Mouse (Mus musculus) spleen, adult 12 weeks (tissue): Measurements from ENCODE around the gene Sh3pxd2a.

Source experiments
- DNase-seq: peaks from one replicate; pipeline ENCODE4 v3.0.0; 2022; ENCODE audit warnings: low spot score

Gene Sh3pxd2a

DNA sequence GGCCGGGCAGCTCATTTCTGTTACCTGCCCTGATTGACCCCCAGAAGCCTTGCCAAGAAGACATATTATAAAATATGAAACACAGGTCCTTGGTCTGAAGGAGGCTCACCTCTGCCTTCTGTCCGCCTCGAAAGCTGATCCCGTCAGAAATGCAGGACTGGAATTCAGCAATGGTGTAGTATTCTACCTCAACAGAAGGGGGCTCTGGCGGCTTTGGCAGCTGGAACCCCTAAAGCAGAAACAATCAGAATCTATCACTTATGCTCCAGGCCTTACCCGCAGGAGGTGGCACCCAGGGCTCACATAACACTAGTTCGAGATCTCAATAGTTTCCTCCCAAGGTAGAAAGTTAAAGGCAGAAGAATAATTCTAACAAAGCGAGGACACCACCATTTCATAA lies 194.5 kb downstream of the Sh3pxd2a start:
- no peak for DNase-seq

- no peak for DNase-seq
These were observed 197.1 kb downstream of the Sh3pxd2a start for GRCm38 (mm10) chr19:47267066-47267465.

DNA sequence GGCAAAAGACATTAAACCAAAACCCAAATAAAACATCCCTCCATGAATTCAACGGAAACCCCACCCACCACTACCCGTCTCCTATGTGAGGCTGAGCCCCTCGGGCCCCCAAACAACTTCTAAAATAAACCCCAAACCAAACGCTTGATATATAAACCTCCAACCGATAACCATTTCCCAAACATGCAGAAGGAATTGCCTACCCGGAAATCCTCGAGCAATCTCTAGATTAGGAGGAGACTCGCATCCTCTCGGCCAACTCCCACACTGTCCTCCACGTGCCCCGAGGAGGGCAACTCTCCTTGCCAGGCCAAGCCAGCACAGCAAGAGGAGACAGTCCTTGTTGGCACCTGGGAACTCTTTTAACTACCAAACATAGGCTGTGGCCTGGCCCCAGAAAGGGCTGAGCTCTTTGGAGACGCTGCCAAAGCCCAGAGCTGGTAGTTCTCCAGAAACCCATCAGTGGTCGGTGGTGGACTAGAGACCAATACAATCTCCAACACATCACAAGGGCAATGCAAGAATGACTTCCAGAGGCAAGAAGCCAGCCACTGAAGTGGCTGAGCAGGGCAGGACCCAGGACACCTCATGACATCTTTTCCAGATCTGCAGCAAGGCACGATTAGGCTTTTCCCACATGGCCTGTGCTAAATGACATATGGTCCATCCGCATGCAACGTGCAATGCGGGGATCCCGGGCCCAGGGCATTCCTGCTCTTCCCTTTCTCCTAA lies 198.0 kb downstream of the Sh3pxd2a start:
- no peak for DNase-seq

DNA sequence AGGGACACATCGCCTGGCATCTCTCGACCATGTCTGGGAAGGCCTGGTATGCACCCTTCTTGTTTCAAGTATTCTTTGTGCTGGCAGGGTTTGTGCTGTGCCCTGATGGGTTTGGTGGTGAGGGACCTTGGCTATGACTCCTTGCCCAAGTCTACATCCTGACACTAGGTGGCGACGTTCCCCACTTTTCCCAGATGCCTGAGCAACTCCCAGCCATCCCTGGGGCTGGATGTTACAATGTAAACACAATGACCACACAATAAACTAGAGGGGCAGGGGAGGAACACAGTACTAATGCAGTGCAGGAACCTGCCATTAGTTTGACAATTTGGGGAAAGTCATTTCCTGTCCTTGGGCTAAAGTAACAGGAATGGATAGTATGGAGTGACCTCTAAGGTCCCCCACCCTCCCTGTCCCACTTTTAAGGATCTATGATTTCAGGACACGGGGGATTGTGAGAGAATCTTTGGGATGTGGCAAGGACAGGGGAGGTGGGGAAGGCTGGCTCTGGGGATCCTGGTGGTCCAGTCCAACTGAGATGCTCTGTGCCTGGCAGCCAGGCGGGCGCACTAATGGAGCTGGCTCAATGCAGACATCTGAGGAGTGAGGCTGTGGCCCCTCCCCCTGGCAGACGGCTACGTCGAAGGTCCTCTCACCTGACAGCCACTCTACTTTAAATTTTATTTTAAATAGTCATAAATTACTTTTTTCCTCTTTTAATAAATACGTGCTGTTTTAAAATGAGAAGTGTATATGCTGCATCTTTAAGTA lies 199.7 kb downstream of the Sh3pxd2a start:
- no peak for DNase-seq

GRCm38 (mm10) chr19:47263621-47264020 lies 200.6 kb downstream of the Sh3pxd2a start:
- no peak for DNase-seq

- DNase-seq, result no peak
These were observed 203.0 kb downstream of the Sh3pxd2a start for GRCm38 (mm10) chr19:47261196-47261595.

DNA sequence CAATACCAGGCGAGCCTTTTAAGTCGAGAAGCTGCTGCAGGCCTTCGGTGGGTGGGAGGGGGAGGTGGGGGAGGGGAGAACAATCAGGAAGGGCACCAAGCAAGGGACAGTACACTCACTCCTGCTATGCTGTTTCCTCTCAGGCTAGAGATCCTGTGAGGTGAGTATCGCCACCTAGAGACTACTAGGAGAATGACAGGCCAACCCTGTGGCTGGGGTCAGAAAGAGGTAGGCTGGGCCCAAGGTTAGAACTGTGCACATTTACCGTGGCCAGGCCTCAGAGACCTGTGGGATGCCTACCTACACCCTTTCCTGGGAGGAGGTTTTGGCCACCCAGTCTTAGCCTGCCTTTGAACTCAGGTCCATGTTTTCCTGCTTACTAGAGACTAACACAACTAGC lies 204.6 kb downstream of the Sh3pxd2a start:
- no peak for DNase-seq

- DNase-seq, result no peak
These were observed 208.3 kb downstream of the Sh3pxd2a start for GRCm38 (mm10) chr19:47255919-47256318.

DNA sequence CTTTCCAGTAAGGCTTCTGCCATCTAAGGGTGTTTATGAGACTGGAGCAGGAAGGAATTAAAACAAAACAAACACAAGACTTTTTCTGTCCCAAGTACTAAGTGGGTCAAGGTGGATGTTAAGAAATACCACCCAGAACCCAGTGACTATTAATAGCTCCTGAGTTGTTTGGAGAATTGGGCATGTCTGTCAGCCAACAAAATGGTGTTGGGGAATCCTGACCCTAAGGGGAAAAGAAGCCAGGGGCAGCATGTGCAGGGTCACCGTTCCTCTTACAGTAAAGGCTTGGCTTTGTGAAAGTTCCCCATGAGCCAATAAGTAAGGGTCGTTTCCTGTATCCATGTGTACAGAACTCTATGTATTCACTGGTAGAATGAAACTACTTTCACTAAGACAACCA lies 209.2 kb downstream of the Sh3pxd2a start:
- DNase-seq, result no peak

DNA sequence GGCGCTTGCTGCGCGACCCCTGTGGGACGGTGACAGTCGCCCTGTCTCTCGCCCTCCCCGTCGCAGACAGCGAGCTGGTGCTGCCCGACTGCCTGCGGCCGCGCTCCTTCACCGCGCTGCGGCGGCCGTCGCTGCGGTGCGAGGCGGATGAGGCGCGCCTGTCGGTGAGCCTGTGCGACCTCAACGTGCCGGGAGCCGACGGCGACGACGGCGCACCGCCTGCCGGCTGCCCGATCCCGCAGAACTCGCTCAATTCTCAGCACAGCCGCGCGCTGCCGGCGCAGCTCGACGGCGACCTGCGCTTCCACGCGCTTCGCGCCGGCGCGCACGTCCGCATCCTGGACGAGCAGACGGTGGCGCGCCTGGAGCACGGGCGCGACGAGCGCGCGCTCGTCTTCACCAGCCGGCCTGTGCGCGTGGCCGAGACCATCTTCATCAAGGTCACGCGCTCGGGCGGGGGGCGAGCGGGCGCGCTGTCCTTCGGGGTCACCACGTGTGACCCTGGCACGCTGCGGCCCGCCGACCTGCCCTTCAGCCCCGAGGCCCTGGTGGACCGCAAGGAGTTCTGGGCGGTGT lies 211.1 kb downstream of the Sh3pxd2a start:
- DNase-seq, result no peak

DNA sequence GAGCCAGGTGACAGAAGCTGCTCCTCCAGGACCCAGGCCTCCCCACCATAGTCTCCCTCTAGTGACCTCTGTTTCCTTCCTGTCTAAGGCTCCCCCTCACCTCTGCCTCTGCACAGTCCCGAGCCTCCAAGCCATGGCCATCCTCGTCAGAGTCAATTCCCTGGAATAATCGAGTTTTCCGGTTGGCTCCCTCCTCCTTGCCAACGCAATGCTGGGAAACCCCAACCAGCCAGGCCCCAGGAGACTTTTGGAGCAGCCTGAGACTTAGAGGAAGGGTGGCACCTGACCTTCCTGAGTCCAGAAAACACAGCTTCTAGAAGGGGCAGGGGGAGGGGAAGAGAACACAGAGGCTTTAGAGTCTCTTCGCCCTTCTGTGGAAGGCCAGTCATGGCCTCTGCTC lies 213.3 kb downstream of the Sh3pxd2a start:
- no peak for DNase-seq

DNA sequence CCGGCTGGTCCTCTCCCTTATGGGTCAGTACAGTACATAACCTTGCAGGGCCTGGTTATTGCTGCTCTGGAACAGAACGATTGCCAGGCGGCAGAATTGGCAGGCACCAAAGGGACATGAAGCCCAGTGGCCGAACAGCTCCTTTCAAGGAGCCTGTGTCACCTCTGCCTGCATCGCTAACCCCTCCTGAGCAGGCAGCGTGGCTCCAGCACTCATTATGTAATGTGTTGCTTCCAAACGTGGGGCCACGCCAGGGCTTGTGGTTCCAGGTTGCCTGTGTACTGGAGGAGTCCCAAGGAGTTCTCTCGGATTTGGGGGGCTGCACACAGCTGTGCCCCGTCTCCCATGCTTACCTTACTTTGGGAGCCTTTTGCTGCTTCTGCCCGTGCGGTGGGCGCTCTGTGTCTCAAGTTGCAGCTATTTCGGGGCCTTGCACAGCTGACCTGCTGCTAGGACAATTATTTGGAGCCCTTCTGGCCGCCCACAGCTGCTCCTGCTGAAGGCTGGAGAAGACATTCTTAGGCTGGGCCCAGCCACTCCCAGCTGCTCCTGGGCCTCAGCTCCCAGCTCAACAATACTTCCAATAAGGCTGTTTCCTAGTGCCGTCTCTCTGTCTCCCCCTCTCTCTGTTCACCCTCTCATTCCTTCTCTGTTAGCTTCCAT lies 215.2 kb downstream of the Sh3pxd2a start:
- DNase-seq, result no peak

GRCm38 (mm10) chr19:47248296-47248695 lies 215.9 kb downstream of the Sh3pxd2a start:
- DNase-seq, result no peak

DNA sequence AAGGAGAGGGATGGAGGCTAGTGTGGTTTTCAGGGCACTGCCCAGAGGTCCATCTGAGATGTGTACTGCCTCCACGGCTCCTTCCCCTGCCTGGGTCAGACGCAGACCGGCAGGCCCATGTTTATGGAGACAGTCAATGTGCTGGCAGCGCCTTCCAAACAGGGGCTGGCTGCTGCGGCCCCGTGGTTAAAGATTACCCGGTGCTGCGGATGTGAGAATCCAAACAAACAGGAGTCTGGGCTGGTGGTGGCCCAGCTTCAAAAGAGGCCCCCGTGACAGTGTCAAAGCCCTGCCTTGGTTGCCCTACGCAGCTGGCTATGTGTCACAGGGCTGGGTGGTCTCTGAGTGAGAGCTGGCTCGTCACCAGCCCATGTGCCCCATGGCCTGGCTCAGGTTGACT lies 216.4 kb downstream of the Sh3pxd2a start:
- no peak for DNase-seq

GRCm38 (mm10) chr19:47245512-47245911 lies 218.7 kb downstream of the Sh3pxd2a start:
- no peak for DNase-seq

GRCm38 (mm10) chr19:47242227-47242626 lies 222.0 kb downstream of the Sh3pxd2a start:
- DNase-seq, result no peak

DNA sequence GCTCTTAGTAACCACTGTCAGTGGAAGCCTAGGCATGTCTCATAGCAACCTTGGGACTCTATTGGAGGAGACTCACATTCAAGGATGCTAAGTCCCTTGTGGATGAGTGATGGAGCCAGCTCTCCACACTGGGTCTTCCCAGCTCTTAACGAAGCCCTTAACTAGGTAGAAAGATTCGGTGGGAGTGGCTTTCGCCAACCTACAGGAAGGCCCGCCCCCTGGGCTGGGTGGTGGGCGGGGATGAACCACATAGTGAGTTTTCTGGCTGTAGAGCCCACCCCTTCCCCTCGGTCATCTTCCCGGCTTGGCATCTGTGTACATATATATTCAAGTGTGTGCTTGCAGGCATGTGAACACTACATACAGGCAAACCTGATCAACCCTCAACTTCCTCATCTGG lies 223.2 kb downstream of the Sh3pxd2a start:
- no peak for DNase-seq

GRCm38 (mm10) chr19:47240076-47240475 lies 224.1 kb downstream of the Sh3pxd2a start:
- no peak for DNase-seq

DNA sequence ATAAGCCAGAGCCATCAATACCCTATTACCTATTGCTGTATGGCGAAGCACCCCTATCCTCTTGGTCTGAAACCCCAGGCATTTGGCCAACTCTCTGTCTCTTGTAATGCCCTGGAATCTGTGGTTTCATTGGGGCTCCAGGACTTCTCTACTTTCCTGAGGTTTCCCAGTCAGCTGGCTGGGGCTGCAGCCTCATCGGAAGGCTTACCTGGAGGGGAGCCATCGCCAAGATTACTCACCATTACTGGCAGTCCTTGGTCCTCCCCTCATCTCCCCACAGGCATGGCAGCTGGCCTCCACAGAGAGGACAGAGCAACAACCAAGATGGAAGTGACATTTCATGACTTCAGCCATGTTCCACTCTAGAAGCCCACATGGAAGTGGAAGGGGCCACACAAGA lies 231.1 kb downstream of the Sh3pxd2a start:
- no peak for DNase-seq

DNA sequence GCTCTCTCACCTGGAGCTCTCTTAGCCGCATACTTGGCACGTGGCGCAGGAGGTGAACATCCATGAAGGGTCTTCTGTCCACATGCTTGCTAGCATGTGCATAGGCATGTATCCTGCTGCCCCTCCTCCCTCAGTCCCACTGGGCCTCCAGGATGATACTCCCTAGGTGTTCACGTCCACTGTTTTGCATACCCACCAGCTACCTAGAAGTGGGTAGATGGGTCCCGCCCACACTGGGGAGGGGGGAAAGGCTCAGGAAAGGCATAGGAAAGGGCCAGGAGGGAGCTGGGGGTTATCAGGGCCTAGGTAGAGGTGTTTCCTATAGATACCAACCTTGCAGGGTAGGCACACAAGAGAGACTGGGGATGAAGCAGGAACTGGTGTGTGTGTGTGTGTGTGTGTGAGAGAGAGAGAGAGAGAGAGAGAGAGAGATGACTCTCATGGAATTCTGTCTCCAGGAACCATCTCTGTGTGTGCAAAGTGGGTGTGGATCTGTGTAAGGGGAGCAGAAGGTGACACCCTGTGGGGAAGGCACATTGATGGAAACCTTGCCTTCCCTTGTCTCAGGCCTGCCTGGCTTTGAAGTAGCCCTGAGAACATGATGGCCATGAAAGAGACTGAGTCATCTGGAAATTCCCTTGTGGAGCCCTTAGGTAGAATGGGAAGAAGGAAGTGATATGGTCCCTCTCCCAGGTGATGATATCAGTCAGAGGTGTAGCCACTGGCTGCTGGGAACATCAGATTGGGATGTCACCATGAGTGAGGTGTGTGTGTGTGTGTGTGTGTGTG lies 231.9 kb downstream of the Sh3pxd2a start:
- DNase-seq, result no peak

DNA sequence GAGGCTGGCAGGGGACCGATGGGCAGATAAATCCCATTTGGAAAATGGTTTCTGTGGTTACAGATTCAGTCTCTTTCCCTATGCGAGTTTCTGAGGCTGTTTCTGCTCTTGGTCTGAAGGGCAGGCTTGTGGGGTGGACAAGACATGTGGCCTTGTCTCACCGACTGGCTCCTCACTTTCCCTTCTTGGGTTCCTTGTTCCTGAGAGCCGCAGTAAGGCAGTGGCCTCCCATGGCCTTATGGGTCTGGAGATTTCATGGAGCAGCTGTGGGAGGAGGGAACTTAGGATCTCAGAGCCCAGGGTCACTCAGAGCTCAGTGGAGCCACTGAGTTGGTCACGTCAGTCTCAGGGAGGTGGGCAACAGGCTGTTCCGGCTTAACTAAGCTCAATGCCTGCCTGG lies 232.8 kb downstream of the Sh3pxd2a start:
- DNase-seq, result no peak

DNA sequence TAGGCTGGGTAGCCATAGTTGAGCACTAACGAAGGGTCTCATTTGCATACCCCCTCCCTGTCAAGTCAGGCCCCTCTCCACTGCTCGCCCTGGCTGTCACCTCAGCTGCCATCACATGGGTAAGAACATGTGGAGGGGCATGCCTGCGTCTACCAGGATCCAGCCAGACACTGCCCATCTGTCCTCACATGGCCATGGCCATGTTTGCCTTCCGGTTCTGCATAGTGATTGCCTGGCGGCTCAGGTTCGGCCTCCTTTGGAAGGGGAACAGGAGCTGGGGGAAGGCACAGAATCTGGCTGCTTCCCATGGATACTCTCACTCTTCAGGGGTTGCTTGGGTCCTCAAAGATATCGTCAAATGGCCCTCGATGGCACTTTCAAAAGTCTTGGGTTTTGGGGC lies 233.5 kb downstream of the Sh3pxd2a start:
- no peak for DNase-seq
